Mouse (Mus musculus) neural tube, embryonic 11.5 days (tissue): ENCODE results near the gene Ercc1. TPM values are rescaled to one million over a fixed set of nuclear protein-coding genes. Genes with fewer than 3 reads are reported as not detected.
A peak's percentile ranks its signal among the peaks of the same experiment; 100 is the strongest.

ENCODE experiments used
- ATAC-seq: fragments of 200-750 bp; cut with Nextera tagmentation; 2 replicates; pipeline ENCODE4 v1.8.0; 2017; ENCODE audit warnings: moderate number of reproducible peaks, mild to moderate bottlenecking, moderate TSS enrichment, moderate library complexity; ENCODE audit not compliant: insufficient read depth, low FRiP score, low TSS enrichment
- DNase-seq: peaks from one replicate; pipeline ENCODE4 v3.0.0-alpha.2; 2015; ENCODE audit warnings: low spot score
- H3K27ac ChIP-seq: fragments of 300-500 bp; sonication (generic); 2 replicates; pipeline ENCODE4 v1.5.1; 2014; ENCODE audit warnings: low read depth, mild to moderate bottlenecking, low read length
- H3K27me3 ChIP-seq: fragments of 300-500 bp; sonication (generic); 2 replicates; pipeline ENCODE4 v1.6.1; 2014; ENCODE audit warnings: mild to moderate bottlenecking, low read length, mixed read lengths; ENCODE audit not compliant: control insufficient read depth, insufficient read depth
- H3K36me3 ChIP-seq: fragments of 300-500 bp; sonication (generic); 2 replicates; pipeline ENCODE4 v1.6.1; 2014; ENCODE audit warnings: mild to moderate bottlenecking, low read length, moderate library complexity, mixed read lengths; ENCODE audit not compliant: control insufficient read depth, insufficient read depth
- H3K4me1 ChIP-seq: fragments of 300-500 bp; sonication (generic); 2 replicates; pipeline ENCODE4 v1.6.1; 2014; ENCODE audit warnings: low read length, mixed read lengths; ENCODE audit not compliant: control insufficient read depth, insufficient read depth
- H3K4me2 ChIP-seq: fragments of 300-500 bp; sonication (generic); 2 replicates; pipeline ENCODE4 v1.6.1; 2014; ENCODE audit warnings: low read depth, mild to moderate bottlenecking, moderate library complexity
- H3K4me3 ChIP-seq: fragments of 300-500 bp; sonication (generic); 2 replicates; pipeline ENCODE4 v1.5.1; 2014; ENCODE audit warnings: low read depth, low read length
- H3K9ac ChIP-seq: fragments of 300-500 bp; sonication (generic); 2 replicates; pipeline ENCODE4 v1.6.1; 2014; ENCODE audit warnings: mild to moderate bottlenecking, low read length
- H3K9me3 ChIP-seq: fragments of 300-500 bp; sonication (generic); 2 replicates; pipeline ENCODE4 v1.6.1; 2016; ENCODE audit warnings: low read length; ENCODE audit not compliant: control insufficient read depth
- WGBS: fragments of 180-500 bp; shearing (Covaris S2); extraction: QIAGEN DNeasy Blood & Tissue Kit; methylation state at CpG from one replicate; pipeline ENCODE4 v1.1.7; 2014; 5-methylcytosine and 5-hydroxymethylcytosine counted together
- polyA plus RNA-seq: library from polyadenylated mRNA; unstranded; fragments of >200 nt; fragmentation: Nextera tagmentation; extraction: Ambion mirVana; gene quantifications from 2 replicates; pipeline ENCODE4 v1.2.1, GENCODE M21; 2014

The Ercc1 gene
- polyA plus RNA-seq, 1 experiment from 2014 or later = 91.8 TPM

DNA sequence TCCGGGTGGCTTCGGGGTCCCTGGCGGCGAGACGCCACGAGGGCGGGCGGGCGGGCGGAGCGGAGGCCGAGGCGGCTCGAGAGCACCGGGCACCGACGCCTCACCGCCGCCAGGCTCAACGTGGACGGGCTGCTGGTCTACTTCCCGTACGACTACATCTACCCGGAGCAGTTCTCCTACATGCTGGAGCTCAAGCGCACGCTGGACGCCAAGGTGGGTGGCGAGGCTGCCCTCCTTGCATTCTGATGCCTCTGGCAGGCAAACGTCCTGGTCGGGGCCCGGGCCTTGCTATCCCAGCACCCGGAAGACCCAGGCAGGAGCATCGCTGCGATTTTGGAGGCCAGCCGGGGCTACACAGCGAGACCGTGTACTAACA lies 37.6 kb downstream of the Ercc1 start:
- WGBS = 0% methylated on average over 23 of the region's 37 CpGs
- peak; percentile 39 for DNase-seq
- Histone ChIP-seq H3K4me2 (peak overlapping the region; percentile 78), H3K27ac (no peak overlapping the region), H3K4me3 (peak overlapping the region; percentile 60), H3K9ac (peak overlapping the region; percentile 44), H3K36me3 (peaks cover 15% of the 10 kb centered on the region), H3K9me3 (no peaks in the 10 kb centered on the region), H3K27me3 (no peaks in the 10 kb centered on the region), H3K4me1 (peaks cover 4% of the 10 kb centered on the region)
- peak; percentile 46 for ATAC-seq

DNA sequence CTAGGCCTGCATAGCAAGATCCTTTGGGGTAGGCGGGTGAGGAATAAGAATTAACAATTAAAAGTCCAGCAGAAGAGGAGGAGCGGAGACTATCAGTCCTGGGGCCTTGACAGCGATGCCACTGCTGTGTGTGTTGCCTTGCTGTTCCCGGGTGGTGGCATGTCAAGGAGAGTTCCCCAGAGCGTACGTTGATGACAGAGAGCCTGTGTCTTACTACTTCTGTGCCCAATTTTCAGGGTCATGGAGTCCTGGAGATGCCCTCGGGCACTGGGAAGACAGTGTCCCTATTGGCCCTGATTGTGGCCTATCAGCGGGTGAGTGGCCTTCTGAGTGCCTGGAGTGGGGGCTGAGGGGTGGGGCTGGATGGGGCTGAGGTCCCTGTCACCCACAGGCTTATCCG lies 39.1 kb downstream of the Ercc1 start:
- no peak for DNase-seq
- no peaks in the 10 kb centered on the region for H3K9me3 ChIP-seq
- peaks cover 21% of the 10 kb centered on the region for H3K36me3 ChIP-seq
- no peak for ATAC-seq
- H3K27me3 ChIP-seq = no peaks in the 10 kb centered on the region
- no peak overlapping the region for H3K4me3 ChIP-seq
- peaks cover 4% of the 10 kb centered on the region for H3K4me1 ChIP-seq
- 93% methylated on average over 9 of the region's 9 CpGs for WGBS
- no peak overlapping the region for H3K4me2 ChIP-seq
- no peak overlapping the region for H3K9ac ChIP-seq
- no peak overlapping the region for H3K27ac ChIP-seq

DNA sequence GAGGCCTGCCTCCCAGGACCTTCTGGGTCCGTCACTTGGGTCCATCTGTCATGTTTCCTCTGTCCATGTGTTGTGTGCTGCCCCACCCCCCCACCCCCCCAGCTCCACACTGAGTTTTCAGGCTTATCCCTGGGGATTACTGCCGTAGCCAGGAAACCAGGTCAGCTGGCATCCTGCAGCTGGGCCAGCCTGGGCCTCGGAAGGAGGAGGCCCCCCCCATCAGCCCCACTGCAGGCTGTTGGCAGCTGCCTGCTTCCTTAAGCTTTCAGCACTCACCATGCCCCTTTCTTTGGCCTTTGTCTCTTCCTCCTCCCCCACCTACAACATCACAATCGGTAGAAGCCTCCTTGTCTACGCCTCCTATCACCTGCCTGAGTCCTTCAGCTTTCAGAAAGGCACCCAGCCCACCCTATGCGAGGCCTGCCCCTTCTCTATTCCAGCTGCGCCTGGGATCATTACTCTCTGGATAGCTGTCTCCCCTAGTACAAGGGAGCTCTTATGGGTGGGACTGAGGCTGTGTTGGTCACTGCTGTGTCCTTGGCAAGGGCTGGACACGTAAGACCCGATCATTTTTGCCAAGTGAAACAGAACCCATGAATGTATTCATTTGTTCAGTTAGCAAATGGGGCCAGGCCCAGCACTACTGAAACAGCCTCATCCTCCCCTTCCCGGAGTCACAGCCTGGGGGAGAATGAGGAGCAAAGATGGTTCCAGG lies 44.3 kb downstream of the Ercc1 start:
- no peak overlapping the region for H3K4me2 ChIP-seq
- peaks cover 43% of the 10 kb centered on the region for H3K36me3 ChIP-seq
- DNase-seq (no peak), ATAC-seq (no peak)
- no peak overlapping the region for H3K4me3 ChIP-seq
- H3K9me3 ChIP-seq = no peaks in the 10 kb centered on the region
- no peak overlapping the region; the same call in 1 of the 2 replicates for H3K9ac ChIP-seq
- no peaks in the 10 kb centered on the region for H3K27me3 ChIP-seq
- H3K4me1 ChIP-seq = no peaks in the 10 kb centered on the region
- WGBS = 80% methylated on average over 10 of the region's 10 CpGs
- no peak overlapping the region for H3K27ac ChIP-seq

DNA sequence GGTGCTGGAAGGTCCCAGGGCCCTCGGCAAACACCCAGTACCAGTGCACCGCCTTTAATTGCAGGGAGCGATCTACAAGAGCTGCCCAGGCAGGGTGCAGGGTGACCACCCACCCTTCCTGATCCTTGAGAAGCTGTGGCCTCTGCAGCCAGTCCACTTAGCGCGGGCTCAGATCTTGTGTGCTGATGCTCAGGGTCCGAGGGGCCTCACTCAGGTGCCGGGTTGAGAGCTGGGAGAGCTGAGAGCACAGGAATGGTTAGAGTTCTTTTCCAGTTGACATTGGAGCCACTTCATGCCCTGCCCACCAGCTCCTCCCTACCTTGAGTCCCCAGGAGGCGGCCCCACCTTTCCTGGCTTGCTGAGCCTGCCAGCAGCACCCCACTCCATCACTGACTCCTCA lies 49.9 kb downstream of the Ercc1 start:
- DNase-seq (no peak), ATAC-seq (no peak)
- Histone ChIP-seq H3K4me3 (no peak overlapping the region), H3K9ac (no peak overlapping the region), H3K36me3 (peaks cover 37% of the 10 kb centered on the region), H3K9me3 (no peaks in the 10 kb centered on the region), H3K4me1 (0 out of 2 replicates have a peak, but pooled peaks cover 2% of the 10 kb centered on the region), H3K27ac (no peak overlapping the region), H3K4me2 (no peak overlapping the region), H3K27me3 (peaks cover 4% of the 10 kb centered on the region; the same call in 1 of the 2 replicates)
- 88% methylated on average over 8 of the region's 8 CpGs for WGBS

DNA sequence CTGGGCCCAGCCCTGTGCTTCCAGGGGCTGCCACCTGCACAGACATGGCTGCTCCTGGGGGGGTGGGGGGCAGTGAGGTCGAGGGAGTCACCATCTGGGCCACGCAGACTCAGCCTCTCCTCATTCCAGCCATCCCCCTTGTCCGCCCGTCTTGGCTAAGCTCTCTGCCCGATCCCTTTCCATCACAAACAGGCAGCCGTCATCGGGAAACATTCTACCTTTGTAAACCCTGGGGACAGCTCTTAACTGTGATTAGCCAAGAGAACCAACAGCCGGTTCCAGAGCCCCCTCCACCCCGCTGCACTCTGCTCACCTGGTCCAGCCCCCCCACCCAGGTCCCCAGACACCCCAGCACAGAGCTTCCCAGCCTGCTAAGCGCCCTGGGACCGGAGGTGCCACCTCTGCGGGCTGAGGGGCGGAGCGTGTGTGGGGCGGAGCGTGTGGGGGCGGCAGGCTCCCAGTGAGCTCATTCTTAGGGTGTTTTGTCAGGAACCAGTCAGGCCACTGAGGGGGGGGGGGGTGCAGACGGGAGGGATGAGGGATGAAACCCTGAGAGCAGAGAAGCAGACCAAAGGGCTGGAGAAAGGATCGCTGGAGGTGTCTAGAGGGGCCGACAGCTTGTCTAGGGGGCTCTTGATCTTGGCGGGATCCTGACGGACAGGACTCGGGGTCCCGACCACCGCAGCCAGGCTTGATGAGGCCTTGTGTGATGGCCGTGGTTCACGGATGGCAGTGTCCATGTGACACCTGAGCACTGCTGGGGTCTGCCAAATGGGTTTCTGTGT lies 55.1 kb downstream of the Ercc1 start:
- WGBS = 5% methylated on average over 27 of the region's 27 CpGs
- DNase-seq = peak; percentile 41
- Histone ChIP-seq H3K9ac (peak overlapping the region; percentile 22), H3K27ac (no peak overlapping the region), H3K9me3 (0 out of 2 replicates have a peak, but pooled peaks cover 3% of the 10 kb centered on the region), H3K4me3 (peak overlapping the region; percentile 18; the same call in 1 of the 2 replicates), H3K27me3 (peaks cover 35% of the 10 kb centered on the region), H3K36me3 (peaks cover 6% of the 10 kb centered on the region), H3K4me1 (peaks cover 12% of the 10 kb centered on the region; the same call in 1 of the 2 replicates), H3K4me2 (peak overlapping the region; percentile 40)
- no peak for ATAC-seq

DNA sequence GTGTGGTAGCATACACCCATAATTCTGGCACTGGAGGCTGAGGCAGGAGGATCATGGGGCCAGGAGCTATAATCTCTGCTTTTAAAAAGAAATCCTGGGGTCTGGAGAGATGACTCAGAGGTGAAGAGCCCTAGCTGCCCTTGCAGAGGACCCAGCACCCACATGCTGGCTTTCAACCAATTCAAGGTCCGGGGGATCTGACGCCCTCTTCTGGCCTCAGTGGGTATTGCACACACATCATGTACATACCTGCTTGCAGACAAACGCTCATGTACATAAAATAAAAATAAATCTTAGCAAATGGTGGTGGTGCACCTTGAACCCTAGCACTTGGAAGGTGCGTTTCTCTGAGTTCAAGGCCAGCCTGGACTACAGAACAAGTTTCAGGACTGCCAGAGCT lies 56.4 kb downstream of the Ercc1 start:
- Histone ChIP-seq H3K27ac (no peak overlapping the region), H3K36me3 (no peaks in the 10 kb centered on the region), H3K9ac (no peak overlapping the region), H3K4me1 (peaks cover 12% of the 10 kb centered on the region; the same call in 1 of the 2 replicates), H3K9me3 (0 out of 2 replicates have a peak, but pooled peaks cover 3% of the 10 kb centered on the region), H3K4me3 (no peak overlapping the region), H3K27me3 (peaks cover 38% of the 10 kb centered on the region), H3K4me2 (no peak overlapping the region)
- ATAC-seq (no peak), DNase-seq (no peak)
- WGBS = 81% methylated on average over 4 of the region's 4 CpGs

DNA sequence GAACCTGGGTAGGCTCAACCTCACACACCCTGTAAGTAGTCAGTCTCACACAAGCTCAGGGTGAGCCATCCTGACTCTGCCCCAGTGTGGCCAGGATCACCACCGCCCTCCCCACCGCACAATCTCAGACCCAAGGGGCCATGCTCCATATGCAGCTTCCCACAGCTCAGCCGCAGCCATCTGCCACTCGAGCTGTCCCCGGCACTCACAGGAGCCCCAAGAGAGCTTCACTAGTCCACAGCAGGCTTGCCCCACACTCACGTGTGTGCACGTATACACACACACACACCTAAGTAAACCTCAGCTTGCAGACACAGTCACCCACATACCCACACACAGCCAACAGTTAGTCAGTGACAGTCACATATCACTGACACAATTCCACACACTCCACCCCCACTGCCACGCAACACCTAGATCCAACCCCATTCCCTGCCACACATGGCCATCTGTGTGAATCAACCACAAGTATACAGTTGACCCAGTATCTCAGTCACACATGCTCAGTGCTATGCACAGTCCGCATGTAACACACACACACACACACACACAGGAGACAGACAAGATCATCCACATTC lies 58.0 kb downstream of the Ercc1 start:
- Histone ChIP-seq H3K4me3 (no peak overlapping the region), H3K27ac (no peak overlapping the region), H3K27me3 (peaks cover 38% of the 10 kb centered on the region), H3K9ac (no peak overlapping the region), H3K4me1 (peaks cover 12% of the 10 kb centered on the region; the same call in 1 of the 2 replicates), H3K4me2 (no peak overlapping the region), H3K9me3 (0 out of 2 replicates have a peak, but pooled peaks cover 3% of the 10 kb centered on the region), H3K36me3 (no peaks in the 10 kb centered on the region)
- no peak for DNase-seq
- WGBS = 85% methylated on average over 9 of the region's 9 CpGs
- no peak for ATAC-seq

DNA sequence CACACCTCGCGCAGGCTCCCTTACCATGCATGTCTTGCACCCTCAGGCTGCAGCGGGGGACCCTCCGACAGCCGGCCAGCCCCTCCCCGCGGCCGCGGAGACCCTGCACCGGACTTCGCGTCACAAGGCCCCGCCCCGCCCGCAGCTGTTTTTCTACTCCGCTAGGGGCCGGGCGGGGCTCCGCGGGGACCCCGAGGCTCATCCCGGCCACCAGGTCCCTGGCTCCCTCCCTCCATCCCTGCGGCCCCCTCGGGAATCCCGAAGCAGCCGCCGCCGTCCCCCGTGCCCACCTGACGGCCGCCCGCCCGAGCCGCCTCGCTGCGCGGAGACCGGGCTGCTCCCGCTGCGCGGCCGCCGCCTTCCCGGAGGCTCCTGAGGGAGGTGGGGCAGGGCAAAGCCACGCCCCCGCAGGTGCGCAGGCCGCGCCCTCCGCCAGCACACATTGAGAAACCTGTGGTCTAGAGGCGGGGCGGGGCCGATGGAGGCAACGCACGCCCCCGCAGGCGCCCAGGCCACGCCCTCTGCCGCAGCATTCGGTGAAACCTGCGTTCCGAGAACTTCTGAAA lies 59.2 kb downstream of the Ercc1 start, which contains the start of gene Klc3:
TSS of gene Klc3 (minus strand) at position 374 of the 566 bp plus-strand sequence.
- DNase-seq = peak; percentile 40
- no peak for ATAC-seq
- H3K27ac ChIP-seq = no peak within 1 kb of the TSS
- peak within 1 kb of the TSS; percentile 45 for H3K9ac ChIP-seq
- H3K27me3 ChIP-seq = peaks cover 38% of the 10 kb centered on the region
- H3K4me3 ChIP-seq = peak within 1 kb of the TSS; percentile 52
- H3K9me3 ChIP-seq = 0 out of 2 replicates have a peak, but pooled peaks cover 3% of the 10 kb centered on the region
- peaks cover 12% of the 10 kb centered on the region; the same call in 1 of the 2 replicates for H3K4me1 ChIP-seq
- H3K36me3 ChIP-seq = no peaks in the 10 kb centered on the region
- under 1% methylated on average over 58 of the region's 62 CpGs for WGBS
- H3K4me2 ChIP-seq = peak within 1 kb of the TSS; percentile 88
